Mouse (Mus musculus) heart, postnatal 14 days (tissue): ENCODE data around the gene Kdm6b. TPM values are rescaled to one million over a fixed set of nuclear protein-coding genes. Genes with fewer than 3 reads are reported as not detected.
"Not testable (repeated sequence)": the region's sequence is repeated elsewhere in the genome, so short reads cannot be mapped to it uniquely, and the experiment has no call there.

Experiments
- DNase-seq, 2 experiments: peaks; one replicate each; pipeline ENCODE4 v3.0.0; 2021 to 2022
- intact Hi-C: fragments of 180-260 bp; cut with DNase I; formaldehyde crosslinking; loops from one replicate; pipeline ENCODE4 v1.15.1; 2025
- total RNA-seq, 2 experiments: library from RNA; stranded (reverse); gene quantifications; 2 replicates each; pipeline ENCODE4 v1.2.3; 2021

Kdm6b gene
- total RNA-seq, 2 experiments from 2014 or later, result 45.7 to 50.6 TPM

DNA sequence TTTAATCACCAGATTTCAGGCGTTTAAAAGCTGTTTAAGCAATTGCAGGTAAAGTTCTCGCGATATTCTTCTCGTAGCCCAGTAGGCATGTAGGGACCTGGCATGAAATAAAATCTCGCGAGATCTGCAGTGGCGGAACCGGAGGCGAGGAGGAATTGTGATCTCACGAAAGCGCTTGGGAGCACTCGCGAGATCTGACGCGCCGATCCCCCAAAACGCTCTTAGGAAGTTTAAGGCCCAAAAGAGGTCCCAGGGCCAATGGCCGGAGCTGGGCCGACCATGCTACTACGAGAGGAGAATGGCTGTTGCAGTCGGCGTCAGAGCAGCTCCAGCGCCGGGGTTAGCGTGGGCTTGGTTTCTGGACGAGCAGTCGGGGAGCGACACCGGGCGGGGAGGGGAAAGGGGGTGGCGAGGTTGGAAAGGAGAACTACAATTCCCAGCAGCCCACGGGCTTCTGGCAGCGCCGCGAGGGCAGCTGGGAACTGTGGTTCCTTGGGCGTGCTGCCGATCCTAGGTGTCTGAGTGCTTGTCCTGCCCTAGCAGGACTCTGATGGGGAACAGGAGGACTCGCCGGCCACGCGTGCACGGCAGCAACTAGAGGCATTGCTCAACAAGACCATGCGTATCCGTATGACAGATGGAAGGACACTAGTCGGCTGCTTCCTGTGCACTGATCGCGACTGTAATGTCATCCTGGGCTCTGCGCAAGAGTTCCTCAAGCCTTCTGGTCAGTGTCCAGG is 17.7 kb downstream of the Kdm6b start:
- peak; percentile 91 to 94 for DNase-seq
- intact Hi-C loops, result loop anchor here (2.0 kb wide), 1 partner anchor 15 kb away; no protein-coding TSS in a partner anchor

GRCm38 (mm10) chr11:69395235-69395633 is 18.2 kb downstream of the Kdm6b start, which contains the start of the genes Naa38 and Cyb5d1:
Naa38 (plus strand) TSS chr11:69395487.
Cyb5d1 (minus strand) TSS chr11:69395631.
- intact Hi-C loops, result not testable (repeated sequence)
- DNase-seq, result peak; percentile 85 to 88

DNA sequence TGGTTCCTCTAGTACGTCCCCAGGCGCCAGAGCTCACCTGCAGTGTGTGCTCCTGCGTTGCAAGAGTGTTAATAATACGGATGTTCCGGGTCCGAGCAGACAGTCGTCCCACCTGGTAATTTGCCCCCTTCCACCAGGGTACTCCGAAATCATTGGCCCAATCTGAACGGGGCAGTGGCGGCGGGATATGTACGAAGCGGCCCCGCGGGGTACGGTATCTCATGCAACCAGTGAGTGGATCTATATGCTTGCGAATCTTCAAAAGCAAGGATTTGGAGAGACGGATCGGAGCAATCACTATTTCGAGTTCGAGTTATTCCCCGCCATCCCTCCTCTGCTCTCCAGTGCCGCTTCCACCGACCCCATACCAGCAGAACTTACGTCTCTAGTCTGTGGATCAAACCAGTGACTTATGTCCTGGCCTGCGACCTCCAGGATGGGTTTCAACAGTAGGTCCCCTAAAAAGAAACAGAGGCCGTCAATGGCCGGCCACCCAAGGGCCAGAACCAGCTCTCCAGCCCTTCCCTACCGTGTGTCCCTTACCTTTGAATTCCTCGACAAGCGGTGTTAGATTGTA is 18.8 kb downstream of the Kdm6b start:
- intact Hi-C loops, result not testable (repeated sequence)
- peak; percentile 18 to 24 for DNase-seq

GRCm38 (mm10) chr11:69390400-69391034 is 23.0 kb downstream of the Kdm6b start:
- peak; percentile 52 to 82 for DNase-seq
- intact Hi-C loops, result loop anchor here (1.0 to 2.0 kb wide), 2 partner anchors 58 to 122 kb away; no protein-coding TSS in a partner anchor

DNA sequence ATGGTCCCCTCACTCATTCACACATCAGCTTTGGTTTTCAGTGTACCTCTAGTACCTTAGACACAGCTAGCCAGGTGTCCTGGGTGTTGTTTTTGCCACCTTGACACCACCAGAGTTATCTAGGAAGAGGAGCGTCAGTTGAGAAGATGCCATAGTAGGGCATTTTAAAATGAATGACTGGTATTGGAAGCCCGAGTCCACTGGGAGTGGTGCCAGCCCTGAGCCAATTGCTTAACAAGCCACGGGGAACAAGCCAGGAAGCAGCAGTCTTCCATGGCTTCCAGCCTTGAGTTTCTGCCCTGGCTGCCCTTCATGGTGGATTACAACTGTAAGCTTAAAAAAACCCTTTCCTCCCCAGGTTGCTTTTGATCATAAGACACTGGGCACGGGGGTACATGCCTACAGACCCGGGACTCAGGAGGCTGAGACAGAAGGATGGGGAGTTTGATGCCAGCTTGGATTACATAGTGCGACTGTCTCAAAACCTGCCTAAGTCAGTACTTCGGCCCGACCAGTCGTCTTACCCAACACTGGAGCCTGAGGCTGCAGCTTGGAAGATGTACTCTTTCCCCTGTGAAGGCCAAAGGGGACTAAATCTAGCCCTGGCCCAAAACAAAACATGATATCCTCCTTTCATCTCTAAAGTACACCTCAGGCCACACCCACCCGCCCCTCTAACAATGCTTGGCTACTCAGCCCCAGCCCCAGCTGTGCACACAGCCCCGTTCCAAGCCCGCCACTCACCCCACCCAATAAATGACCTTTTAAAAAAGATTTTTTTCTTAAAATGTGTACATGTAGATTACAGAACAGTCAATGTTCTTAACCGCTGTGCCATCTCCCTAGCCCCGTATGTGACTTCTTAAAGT is 23.7 kb downstream of the Kdm6b start:
- intact Hi-C loops, result loop anchor here (1.0 to 5.0 kb wide), 4 partner anchors 25 to 197 kb away; no protein-coding TSS in a partner anchor
- peak; percentile 48 to 53 for DNase-seq

GRCm38 (mm10) chr11:69388680-69389079 is 24.8 kb downstream of the Kdm6b start:
- intact Hi-C loops, result loop anchor here (2.0 to 5.0 kb wide), 2 partner anchors 24 to 196 kb away; no protein-coding TSS in a partner anchor
- DNase-seq, result no peak

DNA sequence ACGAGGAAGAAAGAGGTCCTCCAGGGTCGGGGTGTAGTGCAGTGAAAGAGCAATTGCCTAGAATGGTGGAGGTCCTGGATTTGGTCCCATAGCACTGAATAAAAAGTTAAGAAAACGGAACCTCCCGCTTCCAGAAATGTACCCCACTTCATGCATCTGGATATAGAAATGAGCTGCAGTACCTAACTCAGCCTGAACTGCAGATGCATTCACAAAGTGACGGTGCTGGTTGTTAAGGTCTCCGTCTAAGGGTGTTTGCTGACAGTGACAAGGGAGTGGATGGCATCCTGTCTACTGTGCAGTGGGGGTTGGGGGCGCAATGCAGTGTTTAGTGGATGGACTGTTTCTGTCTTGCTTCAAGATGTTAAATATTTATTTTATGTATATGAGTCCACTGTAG is 26.7 kb downstream of the Kdm6b start:
- no peak for DNase-seq
- intact Hi-C loops, result loop anchor here (1.0 to 5.0 kb wide), 2 partner anchors 114 to 194 kb away; no protein-coding TSS in a partner anchor

DNA sequence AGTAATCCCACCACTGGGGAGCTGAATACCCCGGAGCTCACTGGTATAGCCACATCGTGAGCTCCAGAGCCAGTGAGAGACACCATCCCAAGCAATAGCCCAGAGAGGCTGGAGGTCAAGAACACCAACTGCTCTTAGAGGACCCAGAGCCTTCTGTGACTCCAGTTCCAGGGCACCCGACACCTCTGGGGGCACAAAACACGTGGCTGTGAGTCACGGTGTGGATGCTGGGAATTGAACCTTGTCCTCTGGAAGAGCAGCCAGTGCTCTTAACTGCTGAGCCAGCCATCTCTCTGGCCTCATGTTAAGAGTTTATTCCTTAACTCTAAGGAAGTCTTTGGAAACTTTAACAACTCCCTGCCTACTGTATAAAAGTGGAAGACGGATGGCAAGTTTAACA is 28.5 kb downstream of the Kdm6b start:
- intact Hi-C loops, result loop anchor here (5.0 kb wide), 1 partner anchor 193 kb away; no protein-coding TSS in a partner anchor
- DNase-seq, result no peak

DNA sequence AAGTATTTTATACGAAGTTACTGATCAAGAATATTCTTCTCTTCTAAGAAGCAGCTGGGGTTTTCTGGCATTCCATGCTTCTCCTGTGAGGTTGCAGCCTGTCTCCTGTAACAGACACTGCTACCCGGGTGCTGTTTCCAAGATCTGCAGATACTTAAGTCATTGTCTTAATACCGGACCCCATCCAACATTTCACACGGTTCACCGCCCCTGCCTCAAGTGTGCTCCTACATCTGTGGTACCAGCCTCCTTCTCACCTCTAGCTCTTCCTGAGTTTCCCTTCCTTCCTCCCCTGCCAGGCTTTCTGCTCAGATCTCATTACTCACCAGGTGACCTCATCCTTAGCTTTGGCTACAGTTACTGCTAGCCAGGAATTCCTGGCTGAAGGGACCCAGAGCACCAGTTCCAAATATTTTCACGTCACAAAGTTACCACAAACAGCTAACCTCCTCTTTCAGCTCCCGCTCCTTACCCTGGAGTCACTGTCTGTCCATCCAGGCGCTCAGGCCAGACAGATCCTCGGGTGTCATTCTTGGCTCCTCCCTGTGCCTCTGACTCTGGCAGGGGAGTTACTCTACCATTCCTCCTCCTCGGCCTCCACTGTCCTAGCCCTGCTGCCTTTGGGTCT is 30.9 kb downstream of the Kdm6b start:
- DNase-seq, result no peak
- intact Hi-C loops, result no loop called here

DNA sequence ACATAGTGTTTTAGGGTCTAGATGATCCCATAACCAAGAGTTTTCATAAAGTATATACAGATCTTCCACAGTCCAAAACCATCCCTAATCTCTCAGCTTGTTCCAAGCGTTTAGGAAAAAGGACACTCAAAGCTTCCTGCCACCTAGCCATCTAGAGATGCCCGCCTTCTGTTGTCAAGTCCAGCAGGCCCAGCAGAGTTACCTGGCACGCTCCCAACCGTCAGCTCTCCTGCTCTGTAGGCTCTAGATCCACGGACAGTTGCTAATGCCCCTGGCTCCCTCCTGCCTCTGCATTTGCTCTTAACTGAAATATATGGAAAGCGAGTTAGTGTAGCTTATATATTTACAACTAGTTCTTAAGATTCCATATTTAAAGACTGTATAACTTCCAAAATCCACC is 32.1 kb downstream of the Kdm6b start:
- no peak for DNase-seq
- intact Hi-C loops, result no loop called here

DNA sequence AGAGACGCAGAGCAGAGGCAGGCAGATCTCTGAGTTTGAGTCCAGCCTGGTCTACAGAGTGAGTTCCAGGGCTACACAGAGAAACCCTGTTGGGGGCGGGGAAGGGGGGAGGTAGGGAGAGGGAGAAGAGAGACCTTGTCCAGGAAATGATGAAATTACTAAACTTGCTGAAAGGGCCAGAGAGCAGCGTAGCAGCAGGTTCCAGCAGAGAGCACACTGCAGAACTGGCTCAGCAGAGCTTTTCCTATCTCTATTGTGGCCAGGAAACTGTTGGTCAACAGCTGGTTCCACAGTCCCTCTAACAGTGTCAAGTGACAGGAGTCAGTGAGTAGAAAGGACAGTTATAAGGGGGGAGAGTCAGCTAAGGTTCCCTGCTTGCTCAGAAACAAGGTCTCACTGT is 33.9 kb downstream of the Kdm6b start:
- DNase-seq, result no peak
- intact Hi-C loops, result no loop called here

DNA sequence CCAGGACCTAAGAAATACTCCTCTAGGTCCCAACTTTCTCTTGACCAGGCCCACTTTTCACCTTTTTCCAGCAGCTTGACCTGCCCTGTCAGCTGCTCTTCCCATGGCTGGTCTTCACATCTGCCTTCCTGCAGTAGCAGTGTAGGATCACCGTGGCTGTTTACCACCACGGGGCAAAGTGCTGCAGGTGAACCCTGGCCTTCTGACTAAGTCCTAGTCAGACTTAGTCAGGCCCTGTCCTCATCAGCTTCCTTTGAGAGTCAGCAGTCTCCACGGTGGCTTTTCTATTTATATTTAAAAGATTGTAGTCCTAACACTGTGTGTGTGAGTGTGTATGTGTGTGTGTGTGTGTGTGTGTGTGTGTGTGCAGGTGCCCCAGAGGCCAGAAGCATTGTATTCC is 35.7 kb downstream of the Kdm6b start:
- intact Hi-C loops, result no loop called here
- DNase-seq, result no peak

GRCm38 (mm10) chr11:69375646-69376045 is 37.8 kb downstream of the Kdm6b start:
- intact Hi-C loops, result no loop called here
- no peak for DNase-seq

DNA sequence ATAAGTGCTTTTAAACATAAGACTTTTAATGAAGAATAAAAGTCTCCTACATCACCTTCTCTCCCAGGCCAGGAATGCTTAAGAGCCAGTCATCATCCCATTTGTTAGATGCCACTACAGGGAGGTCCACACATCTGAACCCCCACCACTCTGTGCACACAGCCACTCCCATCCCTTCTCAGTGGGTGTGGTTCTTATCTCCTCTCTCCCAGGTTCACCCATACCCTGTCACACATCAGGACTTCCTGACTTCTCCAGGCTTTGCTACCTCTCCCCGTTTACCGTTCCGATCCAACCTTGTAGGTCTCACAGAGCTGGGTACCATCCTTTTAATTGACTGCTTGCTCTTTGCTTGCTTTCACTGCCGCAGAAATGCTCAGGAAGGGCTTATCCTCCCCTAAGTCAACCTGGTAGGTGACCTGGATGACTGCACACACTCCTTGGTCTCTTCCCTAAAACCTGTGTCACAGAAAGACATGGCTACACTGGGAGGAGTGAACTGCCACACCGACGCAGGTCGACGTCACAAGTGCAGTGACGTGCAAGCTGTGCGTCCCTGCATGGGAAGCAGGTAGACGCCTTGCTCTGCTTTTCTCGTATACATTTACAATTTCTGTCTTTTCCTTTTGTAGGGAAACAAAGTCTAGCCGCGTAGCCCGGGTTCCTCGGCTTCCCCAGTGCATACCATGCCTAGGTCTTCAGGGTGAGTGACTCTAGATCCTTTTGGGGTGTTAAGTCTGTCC is 40.1 kb downstream of the Kdm6b start:
- DNase-seq, result no peak
- intact Hi-C loops, result no loop called here

- intact Hi-C loops, result no loop called here
- no peak for DNase-seq
Measured at GRCm38 (mm10) chr11:69372780-69373170, 40.7 kb downstream of the Kdm6b start.

DNA sequence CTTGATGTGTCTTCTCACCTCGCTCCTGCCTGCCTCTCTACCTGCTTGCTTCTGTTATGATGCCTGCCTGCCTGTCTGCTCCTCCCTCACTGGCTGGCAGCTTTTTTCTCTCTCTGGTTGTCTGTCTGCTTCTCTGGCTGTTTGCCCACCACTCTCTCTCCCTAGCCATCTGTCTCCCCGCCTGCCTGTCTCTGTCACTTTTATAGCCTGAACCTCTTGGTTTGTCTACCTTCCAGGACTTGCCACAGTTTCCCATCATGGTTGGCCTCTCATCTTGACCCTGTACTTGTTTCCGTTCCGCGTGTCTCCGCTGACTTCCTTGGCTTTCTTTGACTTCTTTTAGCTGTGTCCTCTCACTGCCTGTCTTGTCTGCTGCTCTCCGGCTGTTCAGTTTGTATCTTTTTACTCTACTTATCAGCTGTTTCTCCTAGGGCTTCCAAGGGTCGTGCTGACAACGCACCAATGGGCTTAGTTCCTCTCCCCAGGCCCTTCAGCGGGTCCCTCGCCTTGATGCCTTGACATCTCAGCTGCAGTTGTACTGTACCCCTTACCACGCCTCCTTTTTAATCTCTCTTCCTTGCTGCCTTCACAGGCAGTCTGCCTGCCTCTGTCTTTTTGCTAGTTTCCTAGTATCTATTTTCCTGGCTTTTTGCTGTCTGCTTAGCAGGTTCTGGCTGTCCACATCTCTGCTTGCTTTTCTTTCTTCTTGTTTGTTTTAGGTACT is 41.3 kb downstream of the Kdm6b start:
- no peak for DNase-seq
- intact Hi-C loops, result no loop called here

GRCm38 (mm10) chr11:69371601-69372000 is 41.9 kb downstream of the Kdm6b start:
- intact Hi-C loops, result no loop called here
- DNase-seq, result no peak

DNA sequence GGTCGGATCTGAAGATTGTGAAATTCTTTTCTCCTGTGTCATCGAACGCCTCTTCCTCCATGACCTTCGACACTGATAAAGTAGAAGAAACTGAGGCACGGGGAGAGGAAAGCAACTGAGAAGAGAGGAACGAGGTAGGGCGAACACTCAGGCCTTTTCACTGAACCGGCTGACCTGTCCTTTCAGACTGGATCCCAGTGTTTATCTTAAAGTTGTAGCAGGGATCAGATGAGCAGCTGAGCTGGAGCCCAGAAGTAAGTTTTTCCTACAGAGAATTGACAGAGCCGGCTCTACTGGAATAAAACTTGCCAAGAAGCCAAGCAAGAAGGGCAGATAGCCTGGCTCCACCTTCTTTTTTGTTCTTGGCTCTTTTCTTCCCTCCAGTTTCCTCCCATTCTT is 42.7 kb downstream of the Kdm6b start:
- no peak for DNase-seq
- intact Hi-C loops, result no loop called here
